Mouse (Mus musculus): Measurements from ENCODE around the gene Ccdc39. TPM values are rescaled to one million over a fixed set of nuclear protein-coding genes. Genes with fewer than 3 reads are reported as not detected.

Ccdc39 gene
- polyA plus RNA-seq, 1 experiment, result not detected

GRCm38 (mm10) chr3:33864000-33864540 is 20.0 kb upstream of the Ccdc39 start:
- no peak for TF ChIP-seq POLR2A (IDR thresholded peaks at IDR 0.05; ENCODE audit: insufficient read depth, low read depth, low read length)
- Histone ChIP-seq H3K4me3 (ENCODE audit: insufficient read depth, low read depth, low read length) (no peak overlapping the region), H3K27ac (ENCODE audit: insufficient read depth, low read depth, low read length) (no peak overlapping the region), H3K4me1 (ENCODE audit: control insufficient read depth, insufficient read depth, low read length) (no peaks in the 10 kb centered on the region)

DNA sequence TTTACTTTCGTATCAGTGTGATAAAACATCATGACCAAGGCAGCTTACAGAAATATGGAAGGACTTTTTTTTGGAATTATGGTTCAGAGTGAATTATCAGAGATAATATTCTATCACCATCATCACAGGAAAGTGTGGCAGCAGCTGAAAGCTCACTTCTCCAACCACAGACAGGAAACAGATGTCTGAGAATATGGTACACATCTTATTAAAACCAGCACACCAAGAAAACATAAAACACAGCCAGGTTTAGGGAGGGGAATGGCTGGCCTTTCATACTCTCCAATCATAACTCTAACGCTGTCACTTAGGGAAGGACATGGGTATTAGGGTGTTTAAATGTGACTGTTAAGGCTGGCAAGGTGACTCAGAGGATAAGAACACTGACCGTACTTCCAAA is 14.8 kb upstream of the Ccdc39 start:
- TF ChIP-seq POLR2A (IDR thresholded peaks at IDR 0.05; ENCODE audit: insufficient read depth, low read depth, low read length) (no peak), CTCF (IDR thresholded peaks at IDR 0.05; ENCODE audit: insufficient read depth, low read depth, low read length) (no peak)
- 96% methylated on average over 3 of the region's 3 CpGs for WGBS
- Histone ChIP-seq H3K4me3 (ENCODE audit: insufficient read depth, low read depth, low read length) (no peak overlapping the region), H3K4me1 (ENCODE audit: control insufficient read depth, insufficient read depth, low read length) (no peaks in the 10 kb centered on the region), H3K27ac (ENCODE audit: insufficient read depth, low read depth, low read length) (no peak overlapping the region)

GRCm38 (mm10) chr3:33853062-33853461 is 9.0 kb upstream of the Ccdc39 start:
- H3K27ac ChIP-seq (ENCODE audit: insufficient read depth, low read depth, low read length), result no peak overlapping the region
- H3K4me1 ChIP-seq (ENCODE audit: control insufficient read depth, insufficient read depth, low read length), result no peaks in the 10 kb centered on the region
- H3K4me3 ChIP-seq (ENCODE audit: insufficient read depth, low read depth, low read length), result no peak overlapping the region
- TF ChIP-seq CTCF (IDR thresholded peaks at IDR 0.05; ENCODE audit: insufficient read depth, low read depth, low read length) (no peak), POLR2A (IDR thresholded peaks at IDR 0.05; ENCODE audit: insufficient read depth, low read depth, low read length) (no peak)
- WGBS, result 15% methylated on average over 1 of the region's 1 CpGs

DNA sequence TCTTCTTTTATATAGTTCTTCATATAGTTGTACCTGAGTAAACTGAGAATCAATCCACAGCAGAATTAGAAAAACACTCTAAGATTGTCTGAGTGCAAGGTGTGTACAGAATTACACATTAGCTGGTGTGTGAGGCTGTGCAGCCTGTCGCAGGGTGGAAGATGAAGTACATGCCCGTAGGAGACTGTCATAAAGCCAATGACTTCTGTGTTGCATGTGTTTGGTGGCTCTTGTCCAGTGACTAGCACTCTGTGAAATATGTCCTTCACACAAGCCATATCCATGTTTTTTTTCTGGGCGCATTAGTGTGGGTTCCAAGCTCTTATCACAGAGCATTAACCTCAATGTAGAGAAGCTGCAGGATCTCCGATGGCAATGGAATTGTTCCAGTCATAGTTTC is 6.7 kb upstream of the Ccdc39 start:
- 91% methylated on average over 4 of the region's 4 CpGs for WGBS
- H3K4me3 ChIP-seq (ENCODE audit: insufficient read depth, low read depth, low read length), result no peak overlapping the region
- H3K4me1 ChIP-seq (ENCODE audit: control insufficient read depth, insufficient read depth, low read length), result no peaks in the 10 kb centered on the region
- no peak for TF ChIP-seq POLR2A (IDR thresholded peaks at IDR 0.05; ENCODE audit: insufficient read depth, low read depth, low read length)
- H3K27ac ChIP-seq (ENCODE audit: insufficient read depth, low read depth, low read length), result no peak overlapping the region

DNA sequence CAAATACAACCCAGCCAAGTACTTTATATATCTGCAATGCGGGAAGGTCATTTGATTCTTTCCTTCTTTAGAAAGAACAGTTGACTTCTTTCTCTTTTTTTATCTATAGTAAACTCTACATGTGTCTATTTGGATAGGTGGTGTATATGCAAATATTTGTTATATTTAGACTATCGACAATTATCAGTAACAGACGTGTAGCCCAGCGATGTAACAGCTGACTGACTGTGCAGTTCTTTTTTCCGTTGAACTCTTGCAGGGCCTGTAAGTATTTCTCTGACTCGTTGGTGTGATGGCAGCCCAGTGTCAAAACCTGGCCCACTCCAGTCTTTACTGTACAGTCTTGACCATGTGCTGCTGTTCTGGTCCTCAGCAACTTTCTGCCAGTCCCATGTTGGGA is 2.5 kb upstream of the Ccdc39 start:
- 90% methylated on average over 6 of the region's 6 CpGs for WGBS
- Histone ChIP-seq H3K27ac (ENCODE audit: insufficient read depth, low read depth, low read length) (no peak overlapping the region), H3K4me1 (ENCODE audit: control insufficient read depth, insufficient read depth, low read length) (peaks cover 4% of the 10 kb centered on the region; the same call in 1 of the 2 replicates), H3K4me3 (ENCODE audit: insufficient read depth, low read depth, low read length) (no peak overlapping the region)
- TF ChIP-seq CTCF (IDR thresholded peaks at IDR 0.05; ENCODE audit: insufficient read depth, low read depth, low read length) (no peak), POLR2A (IDR thresholded peaks at IDR 0.05; ENCODE audit: insufficient read depth, low read depth, low read length) (no peak)

- peaks cover 3% of the 10 kb centered on the region; the same call in 1 of the 2 replicates for H3K4me1 ChIP-seq (ENCODE audit: control insufficient read depth, insufficient read depth, low read length)
- no peak for TF ChIP-seq POLR2A (IDR thresholded peaks at IDR 0.05; ENCODE audit: insufficient read depth, low read depth, low read length)
- no peak for TF ChIP-seq CTCF (IDR thresholded peaks at IDR 0.05; ENCODE audit: insufficient read depth, low read depth, low read length)
- 87% methylated on average over 10 of the region's 10 CpGs for WGBS
- H3K27ac ChIP-seq (ENCODE audit: insufficient read depth, low read depth, low read length), result no peak overlapping the region
- no peak overlapping the region for H3K4me3 ChIP-seq (ENCODE audit: insufficient read depth, low read depth, low read length)
Measured at GRCm38 (mm10) chr3:33838877-33839276, 5.2 kb downstream of the Ccdc39 start.

GRCm38 (mm10) chr3:33836576-33836975 is 7.5 kb downstream of the Ccdc39 start:
- no peak overlapping the region for H3K27ac ChIP-seq (ENCODE audit: insufficient read depth, low read depth, low read length)
- WGBS, result 97% methylated on average over 13 of the region's 13 CpGs
- no peaks in the 10 kb centered on the region for H3K4me1 ChIP-seq (ENCODE audit: control insufficient read depth, insufficient read depth, low read length)
- no peak overlapping the region for H3K4me3 ChIP-seq (ENCODE audit: insufficient read depth, low read depth, low read length)
- no peak for TF ChIP-seq CTCF (IDR thresholded peaks at IDR 0.05; ENCODE audit: insufficient read depth, low read depth, low read length)
- no peak for TF ChIP-seq POLR2A (IDR thresholded peaks at IDR 0.05; ENCODE audit: insufficient read depth, low read depth, low read length)

DNA sequence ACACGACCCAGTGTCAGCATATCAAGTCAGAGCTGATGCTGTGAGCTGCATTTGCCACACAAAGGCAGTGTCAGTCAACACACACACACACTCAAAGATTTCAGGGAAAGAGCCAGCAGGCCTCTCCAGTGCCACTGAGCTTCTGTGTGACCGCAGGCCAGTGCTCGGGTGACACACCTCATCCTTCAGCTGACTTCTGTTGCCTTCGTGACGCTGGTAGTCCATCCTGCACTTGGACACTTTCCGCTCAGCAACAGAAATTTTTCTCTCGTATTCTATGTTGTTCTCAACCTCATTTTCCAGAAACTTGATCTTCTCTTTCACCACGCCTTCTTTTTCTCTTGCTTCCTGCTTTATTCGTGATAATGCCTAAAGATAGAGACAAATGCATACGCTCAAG is 11.8 kb downstream of the Ccdc39 start:
- Histone ChIP-seq H3K4me3 (ENCODE audit: insufficient read depth, low read depth, low read length) (no peak overlapping the region), H3K4me1 (ENCODE audit: control insufficient read depth, insufficient read depth, low read length) (no peaks in the 10 kb centered on the region), H3K27ac (ENCODE audit: insufficient read depth, low read depth, low read length) (no peak overlapping the region)
- TF ChIP-seq CTCF (IDR thresholded peaks at IDR 0.05; ENCODE audit: insufficient read depth, low read depth, low read length) (no peak), POLR2A (IDR thresholded peaks at IDR 0.05; ENCODE audit: insufficient read depth, low read depth, low read length) (no peak)
- 88% methylated on average over 10 of the region's 10 CpGs for WGBS

- Histone ChIP-seq H3K4me1 (ENCODE audit: control insufficient read depth, insufficient read depth, low read length) (no peaks in the 10 kb centered on the region), H3K27ac (ENCODE audit: insufficient read depth, low read depth, low read length) (no peak overlapping the region), H3K4me3 (ENCODE audit: insufficient read depth, low read depth, low read length) (no peak overlapping the region)
- no peak for TF ChIP-seq POLR2A (IDR thresholded peaks at IDR 0.05; ENCODE audit: insufficient read depth, low read depth, low read length)
- no peak for TF ChIP-seq CTCF (IDR thresholded peaks at IDR 0.05; ENCODE audit: insufficient read depth, low read depth, low read length)
- 35% methylated on average over 9 of the region's 9 CpGs for WGBS
Measured at GRCm38 (mm10) chr3:33824135-33824946, 19.8 kb downstream of the Ccdc39 start.

Measured in olfactory bulb, adult 2 months (tissue).